Mouse (Mus musculus) frontal cortex, adult (tissue): ENCODE measurements around the gene Pcnx2.

Source experiments
- ATAC-seq: cut with Nextera tagmentation; 2 replicates; pipeline ENCODE4 v1.9.2; 2017; ENCODE audit warnings: mild to moderate bottlenecking, moderate library complexity, mixed read lengths; ENCODE audit not compliant: low TSS enrichment

The Pcnx2 gene

DNA sequence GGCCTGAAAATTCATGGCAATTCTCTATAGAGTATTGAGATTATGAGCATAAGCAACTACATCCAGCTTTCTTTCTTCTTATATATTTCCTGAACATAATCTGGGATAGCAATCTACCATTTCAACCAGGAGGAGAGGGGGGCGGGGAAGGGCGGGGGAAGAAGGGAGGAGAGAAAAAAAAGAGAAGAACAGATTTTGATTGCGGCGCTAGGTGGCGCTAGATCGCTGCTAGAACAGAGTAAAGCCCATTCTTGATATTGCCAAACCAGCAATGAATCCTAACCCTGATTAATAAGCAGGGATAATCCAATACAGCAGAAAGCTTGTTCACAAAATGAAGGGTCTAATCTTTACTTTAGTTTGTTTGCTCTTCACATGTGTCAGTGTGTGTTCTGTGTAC, 782 bp upstream of the Pcnx2 start:
- 0 out of 2 replicates have a peak, but pooled peaks have one; percentile 6 for ATAC-seq

DNA sequence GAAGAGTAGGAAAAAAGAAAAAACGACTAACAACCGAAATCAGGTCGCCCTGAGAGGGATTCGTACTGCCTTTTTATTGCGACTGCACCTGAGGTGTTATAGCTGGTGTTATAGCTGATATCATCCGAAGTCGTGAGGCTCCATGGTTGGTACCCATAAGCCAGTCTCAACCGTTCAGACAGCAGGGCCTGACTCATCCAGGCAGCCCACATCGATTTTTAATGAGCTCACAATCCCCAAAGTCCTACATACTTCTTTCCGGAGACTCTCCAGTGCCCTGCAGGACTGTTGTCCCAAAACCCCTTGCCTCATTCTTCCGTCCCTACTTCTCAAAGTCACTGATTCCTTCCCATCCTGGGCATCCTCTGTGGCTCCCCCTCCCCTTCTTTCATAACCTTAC, 729 bp downstream of the Pcnx2 start:
- peak; percentile 33 for ATAC-seq

DNA sequence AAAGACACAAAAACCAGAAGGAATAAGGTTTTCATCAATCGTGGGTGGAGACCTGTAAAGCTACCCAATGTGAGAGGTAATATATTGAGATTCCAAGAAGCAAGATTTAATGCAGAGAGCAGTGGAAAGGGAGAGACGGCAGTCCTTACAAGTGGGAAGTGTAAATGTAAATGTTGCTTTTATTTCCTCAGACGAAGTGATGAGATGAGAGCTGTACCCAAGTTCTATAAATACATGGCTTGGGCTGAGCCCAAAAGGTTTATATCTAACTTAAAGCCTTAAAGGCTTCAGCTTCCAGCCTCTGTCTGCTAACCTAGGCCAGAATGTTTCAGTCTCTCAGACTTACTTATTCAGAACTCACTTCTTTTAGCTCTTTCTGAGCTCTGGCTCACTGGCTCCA, 8.2 kb downstream of the Pcnx2 start:
- ATAC-seq, result peak; percentile 84

DNA sequence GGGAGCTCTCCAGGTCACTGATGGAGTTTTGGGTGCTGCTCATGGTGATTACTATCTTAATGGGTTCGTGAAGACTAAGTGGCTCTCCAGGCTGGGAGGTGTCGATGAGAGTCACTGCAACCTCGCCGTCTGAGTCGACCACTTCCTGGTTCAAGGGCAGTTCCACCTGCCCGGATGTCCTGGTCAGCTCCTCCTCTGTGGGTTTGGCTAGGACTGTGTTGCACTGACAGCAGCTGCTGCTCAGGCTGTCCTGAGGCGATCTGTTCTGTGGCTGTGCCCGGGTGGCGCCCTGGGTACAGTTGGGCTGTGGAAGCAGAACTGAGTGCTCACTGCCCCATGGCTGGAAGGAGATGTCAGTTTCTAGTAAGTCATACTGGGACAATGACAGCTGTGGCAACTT, 10.6 kb downstream of the Pcnx2 start:
- no peak for ATAC-seq

DNA sequence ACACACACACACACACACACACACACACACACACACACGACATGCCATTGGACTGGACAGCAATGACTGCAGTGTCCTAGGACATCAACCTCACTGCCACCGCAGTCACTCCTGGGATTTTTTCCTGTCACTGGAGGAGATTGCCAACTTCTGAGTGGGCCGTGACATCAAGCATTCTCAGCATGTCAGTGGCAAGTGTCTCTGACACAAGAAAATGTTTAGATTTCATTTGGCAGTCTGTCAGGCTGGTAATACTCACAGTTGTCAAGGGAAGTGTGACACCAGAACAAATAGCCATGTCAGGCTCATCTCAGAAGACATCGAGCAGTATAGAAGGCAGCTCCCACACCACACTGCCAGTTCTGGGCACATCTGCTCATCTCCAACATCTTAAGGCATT, 17.7 kb downstream of the Pcnx2 start:
- ATAC-seq, result no peak

DNA sequence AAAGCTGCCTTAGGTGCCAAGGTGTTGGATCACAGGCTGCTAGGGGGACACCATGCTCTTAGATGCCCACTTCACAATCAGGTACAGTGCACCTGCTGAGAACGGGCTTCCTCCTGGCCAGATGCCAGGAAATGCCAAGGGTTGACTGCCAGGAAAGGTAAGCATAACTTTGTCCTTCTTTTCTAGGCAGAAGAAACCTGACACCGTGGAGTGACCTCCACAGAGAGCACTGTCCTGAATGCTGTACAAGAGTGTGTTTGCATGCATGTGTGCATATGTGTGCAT, 24.9 kb downstream of the Pcnx2 start:
- no peak for ATAC-seq

DNA sequence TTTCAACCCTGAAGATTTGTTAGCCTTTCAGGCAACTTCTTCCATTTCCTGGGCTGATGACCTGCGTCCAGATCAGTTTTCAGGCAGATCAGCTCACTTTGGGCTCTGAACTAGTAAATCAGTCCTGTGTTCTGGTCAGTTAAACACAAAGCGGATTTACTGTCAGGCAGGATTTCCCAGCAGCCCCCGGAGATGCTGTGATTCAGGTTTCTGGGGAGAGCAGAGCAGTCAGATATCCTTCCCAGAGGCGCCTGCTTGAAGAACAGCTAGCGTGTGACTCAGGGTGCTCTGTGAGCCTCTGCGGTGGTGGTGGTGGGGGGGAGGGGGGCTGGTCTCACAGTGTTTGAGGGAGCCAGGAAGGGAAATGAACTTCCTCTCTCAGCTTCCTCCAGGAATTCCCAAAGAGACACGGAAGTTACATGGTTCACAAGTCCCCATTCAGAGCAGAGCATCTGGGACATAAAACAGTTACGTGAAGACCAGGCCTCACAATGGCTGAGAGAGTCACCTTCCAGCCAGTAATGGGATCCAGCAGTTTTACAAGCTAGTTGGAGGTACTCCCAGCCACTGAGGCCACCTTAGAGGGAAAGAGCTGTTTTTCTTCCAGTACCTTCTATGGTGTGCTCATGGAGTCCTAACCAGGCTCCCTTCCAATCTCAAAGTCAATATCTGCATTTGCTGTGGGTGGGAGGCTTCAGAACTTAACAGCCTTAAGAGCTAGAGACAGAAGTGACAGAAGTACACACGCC, 25.4 kb downstream of the Pcnx2 start:
- ATAC-seq, result peak; percentile 46

DNA sequence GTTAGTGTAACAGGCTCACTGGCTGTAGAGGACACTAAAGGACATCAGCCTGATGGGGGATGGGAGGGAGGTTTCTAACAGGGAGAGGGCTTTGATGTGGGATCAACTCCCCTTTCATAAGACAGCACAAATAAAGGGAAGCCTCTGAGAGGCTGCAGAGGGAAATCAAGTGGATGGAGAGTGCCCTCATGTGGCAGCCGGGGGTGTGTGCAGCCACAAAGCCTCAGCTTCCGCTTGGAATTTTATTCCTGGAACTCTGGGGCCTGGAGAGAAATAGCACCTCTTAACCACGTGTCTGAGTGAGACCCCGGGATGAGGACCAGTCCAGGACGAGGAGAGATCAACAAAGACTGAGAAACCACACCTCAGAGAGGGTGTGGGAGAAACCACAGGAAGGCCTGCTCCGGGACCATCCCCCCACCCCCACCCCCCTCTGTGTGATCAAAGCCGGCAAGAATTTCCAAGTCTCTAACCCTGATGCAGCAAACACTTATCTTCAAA, 27.2 kb downstream of the Pcnx2 start:
- ATAC-seq, result peak; percentile 41; the same call in 1 of the 2 replicates

DNA sequence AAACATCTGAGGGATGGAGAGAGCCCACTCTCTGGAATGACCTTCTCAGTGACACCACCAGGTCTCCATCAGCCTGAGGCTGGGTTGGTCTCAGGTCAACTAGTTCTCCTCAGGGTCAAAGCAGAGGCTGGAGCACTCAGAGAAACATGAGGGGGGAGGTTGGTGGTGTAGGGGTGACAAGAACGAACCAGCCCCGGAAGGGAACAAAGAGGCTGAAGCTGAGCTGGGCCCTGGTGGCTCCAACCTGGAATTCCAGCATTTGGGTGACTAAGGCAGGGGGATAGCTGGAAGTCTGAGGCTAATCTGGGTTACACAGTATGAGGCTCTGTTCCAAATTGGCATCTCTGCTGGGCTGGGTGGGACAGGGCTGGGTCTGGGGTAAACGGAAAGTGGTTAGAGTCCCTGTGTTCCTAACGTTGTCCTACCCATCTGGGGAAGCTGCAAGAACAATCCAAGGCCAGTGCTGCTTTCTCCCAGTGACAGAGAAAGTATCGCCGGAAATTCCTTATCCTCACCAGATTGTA, 27.9 kb downstream of the Pcnx2 start:
- no peak for ATAC-seq

DNA sequence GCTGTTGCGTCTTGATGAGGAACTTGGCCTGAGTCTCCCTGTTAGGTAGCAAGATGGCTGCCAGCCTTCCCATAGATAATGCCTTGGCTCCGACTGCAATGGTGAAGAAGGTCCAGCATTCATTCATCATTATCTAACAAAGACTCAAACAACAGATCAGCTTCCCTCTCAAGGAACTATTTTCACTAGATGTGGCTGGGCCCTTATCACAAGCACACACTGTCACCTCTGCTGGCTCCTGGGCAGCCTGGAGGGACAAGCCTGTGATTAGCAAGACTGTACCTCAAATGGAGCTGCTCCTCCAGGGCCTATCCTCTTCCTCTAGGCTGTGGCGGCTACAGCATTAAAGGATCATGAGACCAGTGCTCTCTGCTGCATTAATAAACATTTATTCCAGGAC, 28.4 kb downstream of the Pcnx2 start:
- ATAC-seq, result no peak

DNA sequence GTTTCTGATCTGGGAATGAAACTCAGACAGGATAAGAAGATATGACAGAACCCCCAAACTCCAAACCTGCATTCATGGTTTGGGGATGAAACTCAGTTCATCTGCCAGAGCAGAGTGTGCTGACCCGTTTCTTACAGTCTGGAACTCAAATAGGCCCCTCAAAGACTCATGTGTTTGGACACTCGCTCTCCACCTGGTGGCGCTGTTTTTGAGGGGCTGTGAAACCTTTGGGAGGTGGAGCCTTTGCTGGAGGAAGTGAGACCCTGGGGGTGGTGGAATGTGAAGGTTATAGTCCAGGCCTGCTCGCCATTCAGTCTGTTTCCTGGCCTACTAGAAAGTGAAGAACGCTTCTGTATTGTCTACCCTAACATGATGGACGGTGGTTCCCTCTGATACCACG, 29.6 kb downstream of the Pcnx2 start:
- no peak for ATAC-seq

DNA sequence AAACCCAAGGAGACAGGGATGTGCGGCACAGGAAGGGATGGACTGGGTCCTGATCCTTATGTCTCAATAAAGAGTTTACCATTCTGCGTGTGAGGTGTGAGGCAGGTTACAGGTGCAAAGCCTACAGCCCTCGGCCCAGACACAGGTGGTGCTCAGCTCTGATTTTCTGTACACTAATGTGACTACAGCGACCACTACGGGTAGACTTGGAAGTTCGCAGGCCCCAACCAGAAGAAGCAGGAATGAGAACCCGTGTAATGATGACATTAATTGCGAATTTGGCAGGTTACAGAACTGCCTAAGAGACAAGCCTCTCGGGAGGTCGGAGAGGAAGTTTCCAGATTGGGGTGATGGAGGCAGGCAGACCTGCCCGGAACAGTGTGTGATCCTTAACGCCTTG, 32.0 kb downstream of the Pcnx2 start:
- ATAC-seq, result no peak

DNA sequence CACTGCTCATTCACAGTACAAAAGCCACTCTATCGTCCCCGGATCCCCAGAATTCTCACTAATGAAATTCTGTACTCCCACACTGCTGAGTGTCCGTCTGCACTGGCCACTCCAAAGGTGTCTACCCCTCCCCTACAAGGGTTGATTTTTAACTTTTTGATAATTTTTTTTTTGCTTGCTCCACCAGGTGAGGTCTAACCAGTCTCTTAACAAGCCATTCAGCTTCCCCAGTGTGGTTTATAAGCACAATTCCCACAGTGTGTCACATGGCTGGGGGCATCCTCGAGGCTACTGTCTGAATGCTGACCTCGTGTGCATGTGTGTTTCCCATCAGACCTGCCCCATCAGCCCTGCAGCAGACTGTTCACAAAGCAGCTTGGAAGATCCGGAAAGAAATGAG, 40.9 kb downstream of the Pcnx2 start:
- ATAC-seq, result no peak

DNA sequence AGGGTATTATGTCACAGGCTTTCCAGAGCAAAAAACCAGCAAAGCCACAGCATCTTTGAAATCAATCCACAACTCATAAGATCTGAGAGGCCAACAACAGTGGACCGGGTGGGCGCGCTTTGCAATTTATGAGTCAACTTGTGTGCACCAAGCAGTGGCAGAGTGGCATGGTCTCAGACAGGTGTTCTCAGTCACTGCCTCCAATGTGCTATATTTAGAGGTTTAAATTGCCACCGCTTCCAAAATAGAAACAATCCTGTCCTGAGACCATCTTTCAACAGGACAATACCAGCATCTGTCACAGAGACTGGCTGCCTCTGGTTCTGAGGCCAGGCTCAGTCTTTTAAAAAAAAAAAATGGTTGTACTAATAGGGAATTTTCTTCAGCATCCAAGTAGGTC, 42.0 kb downstream of the Pcnx2 start:
- no peak for ATAC-seq

DNA sequence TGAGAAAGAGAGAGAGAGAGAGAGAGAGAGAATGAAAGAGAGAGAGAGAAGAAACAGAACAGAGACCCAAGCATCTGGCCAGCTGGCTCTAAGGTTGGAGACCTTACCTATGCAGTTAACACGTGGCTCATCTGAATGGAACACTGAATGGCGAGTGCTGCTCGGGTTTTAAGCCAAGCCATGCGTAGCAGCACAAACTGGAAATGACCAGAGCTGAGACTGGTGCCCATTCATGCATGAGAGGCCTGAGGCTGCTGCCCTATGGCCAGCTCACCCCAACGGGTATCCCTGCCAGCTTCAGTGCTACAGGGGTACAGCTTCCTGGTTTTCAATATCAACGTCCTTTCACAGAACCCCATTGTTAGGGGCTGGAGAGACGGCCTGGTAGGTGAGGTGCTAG, 43.7 kb downstream of the Pcnx2 start:
- ATAC-seq, result no peak

DNA sequence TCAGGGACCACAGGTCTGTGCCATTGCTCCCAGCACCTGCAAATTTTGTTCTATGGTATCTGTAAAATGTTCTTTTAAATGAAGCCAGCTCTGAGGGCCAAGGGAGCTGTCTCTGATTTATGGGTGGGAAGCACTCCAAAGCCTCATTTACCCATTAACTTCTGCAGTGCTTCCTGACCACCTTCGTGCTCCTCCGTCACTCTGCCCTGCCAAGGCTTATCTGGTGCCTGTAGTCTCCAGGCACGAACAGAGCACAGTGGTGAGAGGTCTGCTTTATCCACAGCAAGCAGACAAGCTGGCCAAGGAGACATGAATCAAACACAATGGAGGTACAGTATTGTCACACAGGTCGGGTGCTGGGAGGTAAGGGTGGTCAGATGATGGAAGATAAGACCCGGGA, 44.8 kb downstream of the Pcnx2 start:
- no peak for ATAC-seq

DNA sequence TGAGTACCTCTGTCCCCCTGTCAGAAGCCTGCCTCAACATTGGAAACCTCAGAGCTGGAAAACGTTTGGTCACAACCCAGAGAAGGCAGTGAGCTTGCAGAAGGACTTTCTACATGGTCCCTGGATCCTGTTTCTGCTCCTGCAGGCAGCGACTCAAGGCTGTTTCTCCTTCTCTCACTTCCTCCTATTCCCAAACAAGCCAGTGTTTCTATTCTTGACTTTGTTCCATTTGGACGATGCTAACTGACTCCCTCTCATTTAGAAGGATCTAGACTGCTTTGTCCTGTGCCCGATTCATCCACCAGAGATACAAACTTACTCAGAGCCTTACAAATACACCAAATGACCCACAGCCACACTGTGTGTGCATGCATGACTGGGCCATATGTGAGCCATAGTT, 48.9 kb downstream of the Pcnx2 start:
- peak; percentile 85 for ATAC-seq

DNA sequence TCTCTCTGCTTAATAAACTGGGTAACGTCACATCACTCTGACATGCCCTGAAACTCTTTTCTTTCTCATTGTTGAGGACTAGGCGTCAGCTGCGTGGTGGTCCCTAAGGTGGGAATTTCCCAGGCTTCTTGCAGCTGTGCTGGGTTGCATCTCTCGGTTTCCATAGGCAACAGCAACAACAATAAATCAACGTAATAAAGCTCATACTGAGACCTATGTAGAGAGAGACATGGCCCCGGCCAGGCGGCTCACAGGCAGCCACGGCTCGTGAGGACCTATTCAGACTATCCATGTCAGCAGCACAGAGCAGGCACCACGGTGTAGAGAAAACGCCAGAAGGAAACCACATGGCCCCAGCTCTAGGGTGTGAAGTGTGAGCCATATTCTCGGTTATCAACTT, 50.3 kb downstream of the Pcnx2 start:
- ATAC-seq, result no peak

DNA sequence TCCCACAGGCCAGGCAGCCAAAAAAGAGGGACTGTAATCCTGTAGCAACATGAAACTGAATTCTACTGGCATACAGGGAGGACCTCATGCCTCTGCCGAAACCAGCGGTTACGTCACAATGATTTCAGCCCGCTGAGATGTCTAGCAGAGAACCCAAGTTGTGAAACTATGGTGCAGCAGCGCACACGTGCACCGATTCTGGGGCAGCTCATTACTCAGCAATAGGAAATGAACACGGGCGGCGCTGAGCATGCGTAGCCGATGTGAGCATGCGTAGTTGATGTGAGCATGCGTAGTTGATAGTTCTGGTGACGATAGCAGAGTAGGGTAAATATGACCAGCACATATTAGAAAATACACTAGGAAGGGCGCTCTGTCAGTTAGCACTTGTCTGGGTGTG, 52.8 kb downstream of the Pcnx2 start:
- ATAC-seq, result no peak

DNA sequence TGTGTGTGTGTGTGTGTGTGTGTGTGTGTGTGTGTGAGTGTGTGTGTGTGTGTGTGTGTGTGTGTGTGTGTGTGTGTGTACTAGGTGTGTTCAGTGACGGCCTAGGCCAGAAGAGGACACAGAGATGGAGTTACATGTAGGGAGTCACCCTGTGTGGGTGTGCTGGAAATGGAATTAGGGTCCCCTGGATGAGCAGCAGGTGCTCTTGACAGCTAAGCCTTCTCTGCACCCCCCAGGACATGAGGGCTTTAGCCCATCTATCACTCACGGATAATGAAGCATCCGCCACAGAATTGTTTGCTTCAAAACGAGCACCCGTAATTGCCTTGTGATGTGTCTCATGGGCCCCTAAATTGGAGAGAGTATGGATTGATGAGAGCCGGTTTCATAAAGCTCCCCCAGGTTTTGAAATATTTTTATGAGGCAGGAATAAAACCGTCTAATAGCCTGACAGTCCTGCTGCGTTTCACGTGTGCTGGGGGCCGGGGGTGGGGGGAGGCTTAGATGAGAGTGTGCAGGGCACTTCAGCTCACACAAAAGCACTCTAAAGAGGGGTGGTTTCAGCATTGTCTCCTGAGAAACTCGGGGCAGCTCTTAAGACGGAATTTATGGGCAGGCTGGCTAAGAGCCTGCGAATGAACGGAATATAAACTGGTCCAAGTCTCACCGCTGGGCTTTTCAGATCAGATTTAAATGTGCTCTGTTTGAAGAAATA, 54.8 kb downstream of the Pcnx2 start:
- no peak for ATAC-seq

DNA sequence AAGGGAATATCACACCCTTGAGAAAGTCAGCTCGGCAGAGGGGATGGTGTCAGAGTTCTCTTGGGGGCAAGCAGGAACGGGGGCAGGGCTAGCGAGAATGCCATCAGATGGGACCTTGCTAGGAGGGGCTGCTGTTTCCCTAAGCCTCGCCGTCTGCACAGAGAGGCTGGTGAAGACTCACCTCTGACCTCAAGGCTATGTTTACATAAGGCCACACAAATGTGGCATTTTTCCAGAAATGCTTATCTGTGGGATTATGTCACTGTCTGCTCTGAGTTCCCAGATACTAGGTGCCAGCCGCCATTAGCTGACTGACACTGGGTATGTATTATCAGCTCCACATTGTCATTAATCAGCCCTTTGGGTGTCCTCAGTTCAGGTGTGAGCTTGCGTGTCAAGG, 56.0 kb downstream of the Pcnx2 start:
- ATAC-seq, result no peak

DNA sequence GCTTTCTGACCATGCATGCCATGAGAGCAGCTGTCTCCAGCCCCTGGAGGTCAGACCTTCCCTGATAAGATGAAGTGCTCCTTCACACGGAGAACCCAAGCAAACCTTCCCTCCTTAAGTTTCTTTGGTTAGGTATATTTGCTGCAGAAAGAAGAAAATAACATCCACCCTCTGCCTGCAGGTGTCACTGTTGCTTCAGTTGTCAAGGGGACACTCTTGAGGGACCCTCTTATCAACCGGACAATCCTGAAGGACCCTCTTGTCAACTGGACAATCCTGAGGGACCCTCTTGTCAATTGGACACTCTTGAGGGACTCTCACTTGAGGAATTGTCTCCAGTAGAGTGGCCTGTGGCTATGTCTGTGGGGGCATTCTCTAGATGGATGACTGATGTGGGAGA, 73.4 kb downstream of the Pcnx2 start:
- ATAC-seq, result no peak

DNA sequence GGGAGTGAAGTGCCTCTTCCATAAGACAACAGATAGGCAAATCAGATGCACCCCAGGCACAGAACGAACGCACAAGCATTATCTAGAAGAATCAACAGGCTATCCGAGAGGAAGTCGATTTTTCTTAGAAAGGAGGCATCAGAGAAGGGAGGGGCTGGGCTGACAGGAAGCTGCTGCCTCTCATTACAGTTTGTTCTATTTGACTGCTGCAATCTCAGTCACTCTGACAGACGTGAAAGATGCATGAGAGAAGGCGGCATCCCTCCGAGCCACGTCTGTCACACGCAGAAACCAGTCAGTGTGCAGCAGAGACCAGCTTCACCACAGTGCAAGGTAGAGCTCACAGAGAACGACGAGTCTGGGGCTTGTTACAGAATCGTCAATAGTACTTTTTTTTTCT, 74.4 kb downstream of the Pcnx2 start:
- ATAC-seq, result no peak
